Mouse (Mus musculus) liver, embryonic 14.5 days (tissue): ENCODE measurements around the gene Tcp11x2. TPM values are rescaled to one million over a fixed set of nuclear protein-coding genes. Genes with fewer than 3 reads are reported as not detected.

Experiments
- ATAC-seq: fragments of 200-750 bp; cut with Nextera tagmentation; 2 replicates; pipeline ENCODE4 v1.8.0; 2017; ENCODE audit warnings: moderate number of reproducible peaks, mild to moderate bottlenecking, moderate library complexity; ENCODE audit not compliant: insufficient read depth
- DNase-seq, 3 experiments: peaks; one replicate each; pipeline ENCODE4 v3.0.0-alpha.2; 2012 to 2013; ENCODE audit warnings: low read depth in 3 of 3, low spot score in 3 of 3
- H3K27ac ChIP-seq: fragments of 300-500 bp; sonication (generic); 2 replicates; pipeline ENCODE4 v1.5.1; 2014; ENCODE audit warnings: moderate library complexity, mild to moderate bottlenecking, control low read depth, inconsistent platforms
- H3K27me3 ChIP-seq: fragments of 300-500 bp; sonication (generic); 2 replicates; pipeline ENCODE4 v1.6.1; 2014; ENCODE audit warnings: mild to moderate bottlenecking, low read length, moderate library complexity; ENCODE audit not compliant: control insufficient read depth, insufficient read depth
- H3K36me3 ChIP-seq: fragments of 300-500 bp; sonication (generic); replicated peaks from 2 replicates; pipeline ENCODE4 v1.6.1; 2014; ENCODE audit warnings: low read depth; ENCODE audit not compliant: control insufficient read depth, insufficient read depth
- H3K4me1 ChIP-seq, 2 experiments: fragments of 200-500 bp in 1 of 2; fragments of 300-500 bp in 1 of 2; sonication (generic) in 1 of 2; replicated peaks; 2 replicates each; pipeline ENCODE4 v1.6.1; 2012 to 2014; ENCODE audit warnings: antibody characterized with exemption in 1 of 2, inconsistent platforms in 1 of 2, low read length in 1 of 2; ENCODE audit not compliant: control insufficient read depth in 2 of 2, insufficient read depth in 2 of 2
- H3K4me2 ChIP-seq: fragments of 300-500 bp; sonication (generic); 2 replicates; pipeline ENCODE4 v1.6.1; 2014; ENCODE audit warnings: low read depth, mild to moderate bottlenecking, control low read depth, moderate library complexity
- H3K4me3 ChIP-seq, 2 experiments: fragments of 200-500 bp in 1 of 2; fragments of 300-500 bp in 1 of 2; sonication (generic) in 1 of 2; 2 replicates each; pipeline ENCODE4 v1.5.1; 2012 to 2014; ENCODE audit warnings: low read depth in 2 of 2, low read length in 2 of 2, mild to moderate bottlenecking in 2 of 2, control low read depth in 1 of 2, inconsistent platforms in 1 of 2, moderate library complexity in 1 of 2; ENCODE audit not compliant: insufficient read depth in 1 of 2
- H3K9ac ChIP-seq: fragments of 300-500 bp; sonication (generic); replicated peaks from 2 replicates; pipeline ENCODE4 v1.6.1; 2014; ENCODE audit warnings: mild to moderate bottlenecking, control low read depth, moderate library complexity
- H3K9me3 ChIP-seq: fragments of 300-500 bp; sonication (generic); 2 replicates; pipeline ENCODE4 v1.6.1; 2016; ENCODE audit warnings: low read length, mixed read lengths; ENCODE audit not compliant: control insufficient read depth
- CTCF ChIP-seq: IDR thresholded peaks from 2 replicates; pipeline ENCODE4 v1.5.1; 2016; ENCODE audit warnings: antibody characterized with exemption, low read depth, control low read depth
- EP300 ChIP-seq: IDR thresholded peaks from 2 replicates; pipeline ENCODE4 v1.6.1; 2016; ENCODE audit warnings: antibody characterized with exemption, low read depth
- WGBS: fragments of 180-500 bp; shearing (Covaris S2); extraction: QIAGEN DNeasy Blood & Tissue Kit; methylation state at CpG from one replicate; pipeline ENCODE4 v1.1.7; 2014; ENCODE audit not compliant: insufficient replicate concordance; 5-methylcytosine and 5-hydroxymethylcytosine counted together
- polyA plus RNA-seq, 2 experiments: library from polyadenylated mRNA; depleted of rRNA in 1 of 2; stranded (reverse) in 1 of 2; unstranded in 1 of 2; fragments of >200 nt; fragmentation: Nextera tagmentation in 1 of 2; extraction: Ambion mirVana in 1 of 2; gene quantifications; 2 replicates each; pipeline versions ENCODE4 v1.2.1 to v1.2.3; 2012 to 2014

The Tcp11x2 gene
- polyA plus RNA-seq, 2 experiments: not detected

DNA sequence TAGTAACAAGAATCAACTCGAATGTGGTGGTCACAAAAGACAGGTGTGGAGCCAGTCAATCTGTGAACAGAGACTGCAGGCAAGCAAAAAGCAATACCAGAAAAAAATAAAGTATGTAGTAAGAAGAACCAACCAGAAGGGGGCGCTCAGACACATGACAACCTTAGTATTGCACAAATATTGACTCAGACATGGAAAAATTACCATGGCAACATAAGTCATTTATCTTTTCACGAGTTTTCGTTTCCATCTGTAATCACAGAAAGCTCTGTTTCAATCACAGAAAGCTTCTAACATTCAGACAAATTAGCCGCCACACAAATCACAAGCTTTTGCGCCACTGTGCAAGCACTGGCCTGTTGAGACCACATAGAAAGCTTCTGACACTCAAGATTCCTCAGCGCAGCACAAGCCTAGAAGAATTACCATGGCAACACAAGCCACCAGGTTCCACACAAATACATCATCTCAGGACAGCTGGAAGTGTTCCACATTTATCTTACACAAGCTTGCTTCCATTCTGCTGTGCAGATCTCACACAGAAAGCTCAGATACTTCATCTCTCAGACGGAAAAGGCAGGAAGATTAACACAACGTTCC is 41.3 kb downstream of the Tcp11x2 start:
- ATAC-seq: no peak
- Histone ChIP-seq H3K4me3 (no peak overlapping the region), H3K36me3 (no peaks in the 10 kb centered on the region), H3K9ac (no peak overlapping the region), H3K4me2 (no peak overlapping the region), H3K27me3 (no peaks in the 10 kb centered on the region), H3K4me1 (no peaks in the 10 kb centered on the region), H3K9me3 (no peaks in the 10 kb centered on the region), H3K27ac (no peak overlapping the region)
- no peak for DNase-seq
- TF ChIP-seq EP300: no peak
- TF ChIP-seq CTCF: peak; percentile 28; the same call in 1 of the 2 replicates
- 43% methylated on average over 9 of the region's 9 CpGs for WGBS

DNA sequence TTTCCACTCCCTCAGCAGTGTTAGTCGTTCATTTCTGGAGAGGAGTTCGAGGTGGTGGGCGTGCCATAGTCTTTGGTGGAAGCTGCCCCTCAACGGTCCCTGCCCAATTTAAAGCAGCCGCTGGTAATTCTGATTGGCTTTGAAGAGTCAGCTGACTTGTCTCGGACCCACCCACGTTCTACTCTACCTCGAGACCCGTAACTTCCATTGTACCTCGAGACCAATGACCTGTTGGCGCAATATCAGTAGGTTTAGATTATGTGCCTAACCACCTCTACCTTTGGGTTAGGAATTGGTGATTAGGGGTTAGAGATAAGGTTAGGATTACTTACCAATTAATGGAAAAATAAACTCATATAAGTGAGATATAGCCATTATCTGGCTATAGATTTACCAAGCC is 66.0 kb downstream of the Tcp11x2 start, which contains the start of gene Prame:
Gene Prame (minus strand): TSS at position 101 of the 400 bp plus-strand sequence.
- WGBS: 71% methylated on average over 11 of the region's 11 CpGs

More for the DNA sequence above, 66.0 kb downstream of the Tcp11x2 start, which contains the start of gene Prame:
- no peak for ATAC-seq
- H3K27me3 ChIP-seq: no peaks in the 10 kb centered on the region
- no peaks in the 10 kb centered on the region for H3K36me3 ChIP-seq
- DNase-seq: no peak
- no peaks in the 10 kb centered on the region for H3K4me1 ChIP-seq
- H3K27ac ChIP-seq: no peak within 1 kb of the TSS
- H3K9me3 ChIP-seq: no peaks in the 10 kb centered on the region
- no peak within 1 kb of the TSS for H3K4me3 ChIP-seq
- TF ChIP-seq CTCF (no peak), EP300 (no peak)
- H3K4me2 ChIP-seq: no peak within 1 kb of the TSS
- H3K9ac ChIP-seq: no peak within 1 kb of the TSS

Other genes starting within 250 kb of the Tcp11x2 start
- gene AV320801, start 199.2 kb downstream of the Tcp11x2 start, polyA plus RNA-seq (2012; rRNA removed): not detected in 2 replicates
- gene AV320801, start 199.2 kb downstream of the Tcp11x2 start, polyA plus RNA-seq (2014; fragmentation: Nextera tagmentation; extraction: Ambion mirVana): not detected in 2 replicates
- 0.12 and 0.18 TPM in 2 replicates for gene Nxf7, start 95.0 kb downstream of the Tcp11x2 start, polyA plus RNA-seq (2012; rRNA removed)
- gene Nxf7, start 95.0 kb downstream of the Tcp11x2 start, polyA plus RNA-seq (2014; fragmentation: Nextera tagmentation; extraction: Ambion mirVana): not detected in 2 replicates
- not detected in 2 replicates for gene Prame, start 66.1 kb downstream of the Tcp11x2 start, polyA plus RNA-seq (2012; rRNA removed)
- not detected in 2 replicates for gene Prame, start 66.1 kb downstream of the Tcp11x2 start, polyA plus RNA-seq (2014; fragmentation: Nextera tagmentation; extraction: Ambion mirVana)
- not detected in 2 replicates for gene Tmsb15a, start 31.5 kb upstream of the Tcp11x2 start, polyA plus RNA-seq (2012; rRNA removed)
- not detected in 2 replicates for gene Tmsb15a, start 31.5 kb upstream of the Tcp11x2 start, polyA plus RNA-seq (2014; fragmentation: Nextera tagmentation; extraction: Ambion mirVana)
- gene Armcx5, start 48.9 kb upstream of the Tcp11x2 start, polyA plus RNA-seq (2012; rRNA removed): 1.0 and 1.7 TPM in 2 replicates
- 2.2 and 2.4 TPM in 2 replicates for gene Armcx5, start 48.9 kb upstream of the Tcp11x2 start, polyA plus RNA-seq (2014; fragmentation: Nextera tagmentation; extraction: Ambion mirVana)
- 3.5 and 5.9 TPM in 2 replicates for gene Gprasp1, start 48.9 kb upstream of the Tcp11x2 start, polyA plus RNA-seq (2012; rRNA removed)
- gene Gprasp1, start 48.9 kb upstream of the Tcp11x2 start, polyA plus RNA-seq (2014; fragmentation: Nextera tagmentation; extraction: Ambion mirVana): 6.2 and 7.7 TPM in 2 replicates
- gene Bhlhb9, start 103.8 kb upstream of the Tcp11x2 start, polyA plus RNA-seq (2012; rRNA removed): 3.1 and 5.8 TPM in 2 replicates
- gene Bhlhb9, start 103.8 kb upstream of the Tcp11x2 start, polyA plus RNA-seq (2014; fragmentation: Nextera tagmentation; extraction: Ambion mirVana): 8.7 and 10.3 TPM in 2 replicates
- gene Gprasp2, start 145.2 kb upstream of the Tcp11x2 start, polyA plus RNA-seq (2012; rRNA removed): 0.88 and 1.0 TPM in 2 replicates
- 0.67 and 0.80 TPM in 2 replicates for gene Gprasp2, start 145.2 kb upstream of the Tcp11x2 start, polyA plus RNA-seq (2014; fragmentation: Nextera tagmentation; extraction: Ambion mirVana)